Mouse (Mus musculus) left cerebral cortex, adult 6 months (tissue): Measurements from ENCODE around the gene 1700007K13Rik. TPM values are rescaled to one million over a fixed set of nuclear protein-coding genes. Genes with fewer than 3 reads are reported as not detected.

Source experiments
- long read RNA-seq, 2 experiments: library from polyadenylated mRNA; unstranded; transcript quantifications; one replicate each; pipeline ENCODE4 v2.0.0; 2019 to 2020
- polyA plus RNA-seq: library from polyadenylated mRNA; unstranded; fragments of <200 nt; fragmentation: Nextera tagmentation; gene quantifications from 2 replicates; pipeline ENCODE4 v1.2.3, GENCODE M21; 2021

Gene 1700007K13Rik
- polyA plus RNA-seq = 2.7 and 6.0 TPM in 2 replicates
- long read RNA-seq, experiment 1, partial matches to known transcripts = 0 of 3 reads
- long read RNA-seq, experiment 1, other reads (novel, unspliced or antisense) = 0 of 3 reads
- long read RNA-seq, experiment 2, partial matches to known transcripts = 0 of 3 reads
- long read RNA-seq, experiment 2, other reads (novel, unspliced or antisense) = 1 of 3 reads

DNA sequence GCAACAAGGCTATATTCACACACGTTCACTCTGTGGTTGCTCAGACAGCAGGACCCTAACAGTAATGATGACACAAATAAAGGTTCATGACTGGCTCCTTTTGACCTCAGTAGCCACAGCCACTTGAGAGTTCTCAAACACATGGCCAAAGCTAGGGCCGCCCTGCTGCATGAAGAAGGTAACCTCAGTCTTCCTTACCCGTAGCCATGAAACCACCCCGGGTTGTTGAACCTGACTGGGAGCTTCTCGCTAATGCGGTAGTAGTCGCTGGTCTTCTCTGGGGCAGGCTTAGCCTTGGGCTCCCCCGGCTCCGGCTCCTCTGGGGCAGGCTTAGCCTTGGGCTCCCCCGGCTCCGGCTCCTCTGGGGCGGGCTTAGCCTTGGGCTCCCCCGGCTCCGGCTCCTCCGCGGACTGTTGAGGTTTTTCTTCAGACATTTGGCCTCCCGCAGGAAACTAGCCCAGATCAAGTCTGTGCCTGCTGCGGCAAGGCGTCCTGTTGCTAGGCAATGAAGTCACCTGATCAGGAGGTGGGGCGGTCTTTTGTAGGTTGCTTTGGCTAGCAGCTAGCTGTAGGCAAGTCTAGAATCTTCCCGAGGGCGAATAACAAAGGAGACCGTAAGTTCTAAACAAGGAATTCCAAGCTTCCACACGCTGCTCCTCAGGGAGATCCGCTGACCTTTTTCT lies at the start of gene 1700007K13Rik:
Gene 1700007K13Rik, minus strand, starts transcription at position 497 of the 683 bp plus-strand sequence.

DNA sequence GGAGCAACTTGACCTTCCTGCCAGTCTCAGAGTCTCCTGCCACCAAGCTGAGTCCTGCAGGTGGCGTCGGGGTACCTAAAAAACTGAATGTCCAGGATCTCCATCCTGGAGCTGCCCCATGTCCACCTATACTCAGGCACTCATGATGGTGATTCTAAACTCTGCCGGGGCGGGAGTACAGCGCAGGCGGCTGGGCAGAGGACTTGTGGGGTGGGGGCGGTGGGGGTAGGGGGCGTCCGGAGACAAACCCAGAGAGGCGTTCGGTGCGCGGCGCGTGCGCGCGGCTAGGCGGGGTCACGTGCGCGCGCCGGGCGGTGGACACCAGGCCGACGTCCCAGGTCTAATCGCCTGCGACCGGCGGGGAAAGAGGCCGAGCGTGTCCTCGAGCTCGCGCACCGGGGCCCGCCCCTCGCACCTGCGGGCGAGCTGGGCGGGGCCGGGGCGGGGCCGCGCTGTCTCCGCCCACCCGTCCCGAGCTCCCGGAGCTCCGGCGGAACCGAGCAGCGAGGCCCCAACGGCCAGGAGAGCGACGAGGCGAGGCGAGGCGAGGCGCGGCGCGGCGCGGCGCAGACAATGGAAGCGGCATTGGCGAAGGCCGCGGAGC lies 46.8 kb upstream of the 1700007K13Rik start, which contains the start of gene Ralgds:
Gene Ralgds, plus strand, starts transcription at position 328 of the 604 bp plus-strand sequence.

DNA sequence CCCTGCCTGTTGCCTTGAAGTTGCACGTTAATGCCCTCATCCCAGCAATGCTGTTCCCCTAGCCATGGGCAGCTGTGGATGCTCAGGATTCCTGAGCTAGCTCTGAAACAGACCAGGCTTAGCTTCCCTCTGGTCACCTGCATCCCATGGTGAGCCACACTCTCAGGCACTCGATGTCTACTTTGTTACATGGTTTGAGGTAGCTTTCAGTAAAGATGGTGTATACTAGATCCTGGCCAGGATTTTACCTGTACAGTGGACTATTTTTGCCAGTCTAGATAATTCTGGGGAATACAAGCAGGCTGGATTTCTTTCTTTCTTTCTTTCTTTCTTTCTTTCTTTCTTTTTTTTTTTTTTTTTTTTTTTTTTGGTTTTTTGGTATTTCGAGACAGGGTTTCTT lies 39.7 kb upstream of the 1700007K13Rik start, which contains the start of gene Gm10134:
Gene Gm10134, plus strand, starts transcription at position 301 of the 400 bp plus-strand sequence.

DNA sequence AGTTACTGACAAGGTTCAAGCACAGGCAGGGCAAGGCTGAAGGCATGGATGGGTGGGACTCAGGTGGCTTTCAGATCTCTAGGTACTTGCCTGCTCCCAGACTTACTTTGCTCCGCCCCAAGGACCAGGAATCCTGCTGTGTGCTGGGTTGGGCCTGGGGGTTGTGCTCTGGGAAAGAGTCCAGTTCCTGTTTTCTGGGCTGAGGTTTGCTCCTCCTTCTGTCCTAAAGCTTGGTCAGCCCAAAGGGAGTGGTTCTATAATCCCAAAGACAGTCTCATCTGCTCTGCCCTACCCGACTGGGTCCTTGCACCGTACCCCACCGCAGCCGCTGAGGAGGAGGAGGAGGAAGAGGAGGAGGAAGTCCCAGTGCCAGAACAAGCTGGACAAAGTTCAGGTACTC lies 30.5 kb upstream of the 1700007K13Rik start, which contains the start of gene Gbgt1:
Gene Gbgt1, plus strand, starts transcription at position 221 of the 400 bp plus-strand sequence.

DNA sequence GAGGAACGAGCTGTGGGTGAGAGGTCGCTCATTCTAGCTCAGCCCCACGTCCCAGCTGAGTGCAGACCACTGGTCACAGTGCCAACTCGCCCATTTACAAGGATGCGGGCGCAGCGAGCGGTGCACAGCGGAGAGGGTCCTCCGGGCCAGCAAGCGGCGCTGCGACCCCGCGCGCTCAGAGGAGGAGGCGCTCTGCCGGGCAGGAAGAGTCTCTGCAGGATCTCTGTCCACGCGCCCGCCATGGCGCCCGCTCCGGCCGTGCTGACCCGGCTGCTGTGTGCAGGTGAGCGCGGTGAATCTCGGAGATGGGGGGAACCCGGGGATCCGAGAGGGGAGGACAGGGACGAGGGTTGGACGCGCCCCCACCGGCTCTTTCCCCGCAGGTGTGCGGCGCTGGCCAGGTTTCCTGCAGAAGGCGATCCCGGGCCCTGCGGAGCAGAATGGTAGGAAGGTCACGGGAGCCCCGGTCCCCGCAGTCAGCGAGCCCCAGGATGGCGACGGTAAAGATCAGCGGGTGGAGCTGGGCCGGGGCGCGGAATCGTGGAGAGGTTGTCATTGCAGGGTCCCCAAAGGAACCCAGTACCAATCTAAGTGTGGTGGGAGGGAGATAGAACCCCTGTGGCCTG lies 1.8 kb upstream of the 1700007K13Rik start, which contains the start of gene Mrps2:
Gene Mrps2, plus strand, starts transcription at position 207 of the 626 bp plus-strand sequence.

DNA sequence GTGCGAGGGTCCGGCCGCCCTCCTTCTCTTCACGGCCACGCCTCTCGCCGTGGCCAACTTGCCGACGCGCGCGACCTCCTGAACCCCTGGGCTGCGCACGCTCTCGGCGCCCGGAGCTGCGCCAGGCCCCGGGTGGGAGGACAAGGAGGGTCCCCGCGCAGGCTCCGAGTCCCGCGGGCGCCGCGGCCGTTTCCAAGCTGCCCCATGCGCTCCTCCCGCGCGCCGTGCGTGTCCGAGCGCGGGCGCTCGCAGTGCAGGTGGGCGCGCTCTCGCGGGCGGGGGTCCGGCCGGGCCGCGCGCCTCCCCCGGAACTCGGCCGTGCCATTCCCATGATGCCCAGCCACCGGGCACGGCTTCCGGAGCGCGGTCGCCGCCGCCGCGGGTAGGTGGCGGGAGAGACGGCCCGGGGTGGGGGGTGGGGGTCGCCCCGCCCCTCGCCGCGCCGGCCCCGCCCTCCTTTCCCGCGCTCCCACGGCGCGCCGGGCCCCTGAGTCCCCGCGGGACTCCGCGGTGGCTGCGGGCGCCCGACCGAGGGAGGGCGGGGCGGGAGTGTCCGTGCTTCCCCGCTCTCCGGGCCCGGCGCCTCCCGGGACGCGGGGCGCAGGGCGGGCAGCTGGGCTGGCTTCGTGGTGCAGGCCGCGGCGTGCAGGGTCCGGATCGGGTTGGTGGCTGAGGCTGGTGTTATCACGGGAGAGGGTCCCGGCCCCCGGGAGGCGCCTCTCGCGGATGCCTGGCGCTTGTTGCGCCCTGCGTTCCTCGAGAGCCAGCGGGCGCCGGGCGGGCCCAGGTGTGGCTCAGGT lies 19.4 kb downstream of the 1700007K13Rik start, which contains the start of gene Ppp1r26:
Gene Ppp1r26, plus strand, starts transcription at position 286 of the 800 bp plus-strand sequence.

Other genes starting within 250 kb of the 1700007K13Rik start
- 5.0 and 6.1 TPM in 2 replicates for gene Ppp1r26, start 19.5 kb downstream of the 1700007K13Rik start, polyA plus RNA-seq
- 15.6 and 28.7 TPM in 2 replicates for gene Mrps2, start 1.7 kb upstream of the 1700007K13Rik start, polyA plus RNA-seq
- 0.39 and 1.2 TPM in 2 replicates for gene Gbgt1, start 30.6 kb upstream of the 1700007K13Rik start, polyA plus RNA-seq
- 0.93 TPM in 1 of 2 replicates, not detected in the other for gene Gm10134, start 39.8 kb upstream of the 1700007K13Rik start, polyA plus RNA-seq
- 27.6 and 43.6 TPM in 2 replicates for gene Ralgds, start 46.8 kb upstream of the 1700007K13Rik start, polyA plus RNA-seq
- not detected in 2 replicates for gene Cel, start 97.1 kb upstream of the 1700007K13Rik start, polyA plus RNA-seq
- 8.8 and 11.2 TPM in 2 replicates for gene Gtf3c5, start 117.4 kb upstream of the 1700007K13Rik start, polyA plus RNA-seq
- not detected in 2 replicates for gene Gfi1b, start 155.7 kb upstream of the 1700007K13Rik start, polyA plus RNA-seq
- 17.4 and 22.5 TPM in 2 replicates for gene Tsc1, start 174.9 kb upstream of the 1700007K13Rik start, polyA plus RNA-seq
- gene Spaca9, start 233.4 kb upstream of the 1700007K13Rik start, polyA plus RNA-seq = 1.1 and 1.6 TPM in 2 replicates
- gene Ak8, start 233.8 kb upstream of the 1700007K13Rik start, polyA plus RNA-seq = 2.2 and 3.3 TPM in 2 replicates